Mouse (Mus musculus) testis, adult 2 months (tissue): ENCODE data around the gene Pdia6. TPM values are rescaled to one million over a fixed set of nuclear protein-coding genes. Genes with fewer than 3 reads are reported as not detected.

Experiments
- H3K27ac ChIP-seq: fragments of 200-500 bp; 2 replicates; pipeline ENCODE4 v1.5.1; 2012; ENCODE audit warnings: low read depth, low read length; ENCODE audit not compliant: control insufficient read depth, insufficient read depth
- H3K27me3 ChIP-seq: fragments of 200-500 bp; 2 replicates; pipeline ENCODE4 v1.6.1; 2012; ENCODE audit warnings: mild to moderate bottlenecking, low read length, moderate library complexity; ENCODE audit not compliant: control insufficient read depth, insufficient read depth
- H3K36me3 ChIP-seq: fragments of 200-500 bp; 2 replicates; pipeline ENCODE4 v1.6.1; 2012; ENCODE audit warnings: mild to moderate bottlenecking, low read length; ENCODE audit not compliant: control insufficient read depth, insufficient read depth
- H3K4me1 ChIP-seq: fragments of 200-500 bp; 2 replicates; pipeline ENCODE4 v1.6.1; 2012; ENCODE audit warnings: low read length; ENCODE audit not compliant: control insufficient read depth, insufficient read depth
- H3K4me3 ChIP-seq: fragments of 200-500 bp; 2 replicates; pipeline ENCODE4 v1.5.1; 2012; ENCODE audit warnings: low read depth, mild to moderate bottlenecking, low read length, moderate library complexity, mixed read lengths; ENCODE audit not compliant: control insufficient read depth
- CTCF ChIP-seq: fragments of 200-500 bp; IDR thresholded peaks from 2 replicates; pipeline ENCODE4 v1.5.1; 2012; ENCODE audit warnings: low read depth, mild to moderate bottlenecking, inconsistent platforms, low read length, moderate library complexity; ENCODE audit not compliant: control insufficient read depth, insufficient read depth, insufficient replicate concordance
- POLR2A ChIP-seq: fragments of 200-500 bp; IDR thresholded peaks from 2 replicates; pipeline ENCODE4 v1.6.1; 2012; ENCODE audit warnings: low read depth, mild to moderate bottlenecking, inconsistent platforms, low read length, moderate library complexity; ENCODE audit not compliant: control insufficient read depth
- polyA plus RNA-seq: library from polyadenylated mRNA; depleted of rRNA; stranded (reverse); fragments of >200 nt; gene quantifications from 2 replicates; pipeline ENCODE4 v1.2.3, GENCODE M21; 2012; rRNA removed

The Pdia6 gene
- polyA plus RNA-seq, 1 experiment, result 119 TPM

DNA sequence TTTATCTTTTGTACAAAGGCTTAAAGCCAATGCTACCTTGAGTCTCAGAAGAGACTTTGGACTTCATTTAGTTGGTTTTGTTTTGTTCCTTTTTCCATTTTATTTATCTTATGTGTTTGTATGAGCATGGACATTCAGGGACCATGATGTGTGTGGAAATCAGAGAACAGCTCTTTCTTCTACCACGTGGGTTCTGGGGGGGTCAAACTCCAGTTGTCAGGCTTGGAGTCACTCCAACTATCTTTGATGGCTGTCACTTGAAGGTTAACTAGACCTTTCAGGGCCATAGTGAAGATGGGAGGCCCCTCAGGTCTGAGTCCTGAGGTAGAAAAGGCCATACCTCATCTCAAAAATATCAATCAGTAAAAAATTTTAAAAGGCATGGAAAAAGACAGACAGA, 67.1 kb downstream of the Pdia6 start:
- Histone ChIP-seq H3K27ac (no peak overlapping the region), H3K4me3 (no peak overlapping the region), H3K27me3 (no peaks in the 10 kb centered on the region), H3K36me3 (no peaks in the 10 kb centered on the region), H3K4me1 (no peaks in the 10 kb centered on the region)
- no peak for TF ChIP-seq CTCF
- TF ChIP-seq POLR2A, result no peak

Other genes with a start within 250 kb of the Pdia6 start
- 0.59 and 0.78 TPM in 2 replicates for gene Kcnf1, start 89.7 kb upstream of the Pdia6 start, polyA plus RNA-seq
- gene Atp6v1c2, start 62.8 kb downstream of the Pdia6 start, polyA plus RNA-seq, result 1.0 and 2.8 TPM in 2 replicates
- 3.8 and 4.0 TPM in 2 replicates for gene Nol10, start 81.9 kb downstream of the Pdia6 start, polyA plus RNA-seq